Mouse (Mus musculus): ENCODE results near the gene Dctn3. TPM values are rescaled to one million over a fixed set of nuclear protein-coding genes. Genes with fewer than 3 reads are reported as not detected.

Gene Dctn3
- polyA plus RNA-seq, 1 experiment from 2014 or later: 274 TPM

- H3K27ac ChIP-seq: no peak overlapping the region
- H3K4me1 ChIP-seq (replicated peaks; ENCODE audit: control insufficient read depth, insufficient read depth, low read length): peaks cover 32% of the 10 kb centered on the region
- H3K4me3 ChIP-seq (replicated peaks; ENCODE audit: low read length): no peak overlapping the region
- ATAC-seq (ENCODE audit: low FRiP score) (no peak), DNase-seq (ENCODE audit: low spot score) (no peak)
- H3K4me2 ChIP-seq (replicated peaks): no peak overlapping the region
- no peaks in the 10 kb centered on the region for H3K9me3 ChIP-seq (ENCODE audit: control insufficient read depth, low read length)
- H3K27me3 ChIP-seq (ENCODE audit: control insufficient read depth, insufficient read depth, low read length): no peaks in the 10 kb centered on the region
- H3K9ac ChIP-seq: no peak overlapping the region
- H3K36me3 ChIP-seq (replicated peaks; ENCODE audit: control insufficient read depth, insufficient read depth): peaks cover 4% of the 10 kb centered on the region
- 89% methylated on average over 9 of the region's 9 CpGs for WGBS
Measured at GRCm38 (mm10) chr4:41759206-41759605, 36.2 kb upstream of the Dctn3 start.

GRCm38 (mm10) chr4:41758701-41759100 lies 35.7 kb upstream of the Dctn3 start:
- no peaks in the 10 kb centered on the region for H3K27me3 ChIP-seq (ENCODE audit: control insufficient read depth, insufficient read depth, low read length)
- 95% methylated on average over 4 of the region's 4 CpGs for WGBS
- peaks cover 4% of the 10 kb centered on the region for H3K36me3 ChIP-seq (replicated peaks; ENCODE audit: control insufficient read depth, insufficient read depth)
- H3K9ac ChIP-seq: no peak overlapping the region
- peaks cover 32% of the 10 kb centered on the region for H3K4me1 ChIP-seq (replicated peaks; ENCODE audit: control insufficient read depth, insufficient read depth, low read length)
- no peaks in the 10 kb centered on the region for H3K9me3 ChIP-seq (ENCODE audit: control insufficient read depth, low read length)
- H3K4me2 ChIP-seq (replicated peaks): no peak overlapping the region
- no peak overlapping the region for H3K4me3 ChIP-seq (replicated peaks; ENCODE audit: low read length)
- H3K27ac ChIP-seq: no peak overlapping the region
- ATAC-seq (ENCODE audit: low FRiP score) (no peak), DNase-seq (ENCODE audit: low spot score) (no peak)

- H3K4me1 ChIP-seq (replicated peaks; ENCODE audit: control insufficient read depth, insufficient read depth, low read length): peaks cover 32% of the 10 kb centered on the region
- no peak overlapping the region for H3K4me2 ChIP-seq (replicated peaks)
- H3K4me3 ChIP-seq (replicated peaks; ENCODE audit: low read length): no peak overlapping the region
- WGBS: 87% methylated on average over 11 of the region's 11 CpGs
- H3K9me3 ChIP-seq (ENCODE audit: control insufficient read depth, low read length): no peaks in the 10 kb centered on the region
- H3K27ac ChIP-seq: no peak overlapping the region
- no peak for ATAC-seq (ENCODE audit: low FRiP score)
- H3K36me3 ChIP-seq (replicated peaks; ENCODE audit: control insufficient read depth, insufficient read depth): peaks cover 4% of the 10 kb centered on the region
- DNase-seq (ENCODE audit: low spot score): no peak
- H3K27me3 ChIP-seq (ENCODE audit: control insufficient read depth, insufficient read depth, low read length): no peaks in the 10 kb centered on the region
- no peak overlapping the region for H3K9ac ChIP-seq
Measured at GRCm38 (mm10) chr4:41758021-41758420, 35.1 kb upstream of the Dctn3 start.

GRCm38 (mm10) chr4:41757321-41757720 lies 34.4 kb upstream of the Dctn3 start:
- no peak for DNase-seq (ENCODE audit: low spot score)
- no peaks in the 10 kb centered on the region for H3K27me3 ChIP-seq (ENCODE audit: control insufficient read depth, insufficient read depth, low read length)
- WGBS: 89% methylated on average over 13 of the region's 13 CpGs
- H3K4me2 ChIP-seq (replicated peaks): no peak overlapping the region
- no peak overlapping the region for H3K27ac ChIP-seq
- H3K4me3 ChIP-seq (replicated peaks; ENCODE audit: low read length): no peak overlapping the region
- ATAC-seq (ENCODE audit: low FRiP score): no peak
- H3K36me3 ChIP-seq (replicated peaks; ENCODE audit: control insufficient read depth, insufficient read depth): peaks cover 4% of the 10 kb centered on the region
- peaks cover 30% of the 10 kb centered on the region for H3K4me1 ChIP-seq (replicated peaks; ENCODE audit: control insufficient read depth, insufficient read depth, low read length)
- H3K9me3 ChIP-seq (ENCODE audit: control insufficient read depth, low read length): no peaks in the 10 kb centered on the region
- H3K9ac ChIP-seq: no peak overlapping the region

GRCm38 (mm10) chr4:41756440-41756839 lies 33.5 kb upstream of the Dctn3 start:
- no peaks in the 10 kb centered on the region for H3K27me3 ChIP-seq (ENCODE audit: control insufficient read depth, insufficient read depth, low read length)
- peak overlapping the region; percentile 77 for H3K9ac ChIP-seq
- H3K27ac ChIP-seq: no peak overlapping the region
- 80% methylated on average over 8 of the region's 8 CpGs for WGBS
- peak overlapping the region; percentile 63 for H3K4me3 ChIP-seq (replicated peaks; ENCODE audit: low read length)
- H3K4me2 ChIP-seq (replicated peaks): peak overlapping the region; percentile 96
- peaks cover 4% of the 10 kb centered on the region for H3K36me3 ChIP-seq (replicated peaks; ENCODE audit: control insufficient read depth, insufficient read depth)
- DNase-seq (ENCODE audit: low spot score) (no peak), ATAC-seq (ENCODE audit: low FRiP score) (no peak)
- H3K4me1 ChIP-seq (replicated peaks; ENCODE audit: control insufficient read depth, insufficient read depth, low read length): peaks cover 25% of the 10 kb centered on the region
- H3K9me3 ChIP-seq (ENCODE audit: control insufficient read depth, low read length): no peaks in the 10 kb centered on the region

- peak; percentile 78 for ATAC-seq (ENCODE audit: low FRiP score)
- peak; percentile 81 for DNase-seq (ENCODE audit: low spot score)
- Histone ChIP-seq H3K9ac (peak within 1 kb of the TSS; percentile 77), H3K27ac (peak within 1 kb of the TSS; percentile 83), H3K4me2 (replicated peaks) (peak within 1 kb of the TSS; percentile 96), H3K4me1 (replicated peaks; ENCODE audit: control insufficient read depth, insufficient read depth, low read length) (peaks cover 17% of the 10 kb centered on the region), H3K27me3 (ENCODE audit: control insufficient read depth, insufficient read depth, low read length) (no peaks in the 10 kb centered on the region), H3K9me3 (ENCODE audit: control insufficient read depth, low read length) (no peaks in the 10 kb centered on the region), H3K36me3 (replicated peaks; ENCODE audit: control insufficient read depth, insufficient read depth) (peaks cover 4% of the 10 kb centered on the region), H3K4me3 (replicated peaks; ENCODE audit: low read length) (peak within 1 kb of the TSS; percentile 63)
- WGBS: under 1% methylated on average over 57 of the region's 57 CpGs
Measured at GRCm38 (mm10) chr4:41755338-41756305, 32.7 kb upstream of the Dctn3 start, which contains the start of gene Sigmar1. Gene Sigmar1 (minus strand): TSS chr4:41756157.

- Histone ChIP-seq H3K36me3 (replicated peaks; ENCODE audit: control insufficient read depth, insufficient read depth) (peaks cover 4% of the 10 kb centered on the region), H3K4me2 (replicated peaks) (peak within 1 kb of the TSS; percentile 96), H3K9me3 (ENCODE audit: control insufficient read depth, low read length) (no peaks in the 10 kb centered on the region), H3K4me1 (replicated peaks; ENCODE audit: control insufficient read depth, insufficient read depth, low read length) (peaks cover 10% of the 10 kb centered on the region), H3K9ac (peak within 1 kb of the TSS; percentile 77), H3K27me3 (ENCODE audit: control insufficient read depth, insufficient read depth, low read length) (no peaks in the 10 kb centered on the region), H3K27ac (peak within 1 kb of the TSS; percentile 83), H3K4me3 (replicated peaks; ENCODE audit: low read length) (peak within 1 kb of the TSS; percentile 63)
- no peak for DNase-seq (ENCODE audit: low spot score)
- whole genome bisulfite sequencing: 15% methylated on average over 14 of the region's 14 CpGs
- ATAC-seq (ENCODE audit: low FRiP score): peak; percentile 56
Measured at GRCm38 (mm10) chr4:41754797-41755337, 31.9 kb upstream of the Dctn3 start, which contains the start of gene Galt. Gene Galt (plus strand): TSS chr4:41755228.

- Histone ChIP-seq H3K4me1 (replicated peaks; ENCODE audit: control insufficient read depth, insufficient read depth, low read length) (peaks cover 4% of the 10 kb centered on the region), H3K9ac (no peak overlapping the region), H3K36me3 (replicated peaks; ENCODE audit: control insufficient read depth, insufficient read depth) (no peaks in the 10 kb centered on the region), H3K27me3 (ENCODE audit: control insufficient read depth, insufficient read depth, low read length) (no peaks in the 10 kb centered on the region), H3K9me3 (ENCODE audit: control insufficient read depth, low read length) (0 out of 2 replicates have a peak, but pooled peaks cover 9% of the 10 kb centered on the region), H3K4me3 (replicated peaks; ENCODE audit: low read length) (no peak overlapping the region), H3K4me2 (replicated peaks) (no peak overlapping the region), H3K27ac (no peak overlapping the region)
- no peak for DNase-seq (ENCODE audit: low spot score)
- 70% methylated on average over 1 of the region's 1 CpGs for WGBS
- ATAC-seq (ENCODE audit: low FRiP score): no peak
Measured at GRCm38 (mm10) chr4:41745021-41745420, 22.1 kb upstream of the Dctn3 start.

GRCm38 (mm10) chr4:41744131-41744530 lies 21.2 kb upstream of the Dctn3 start:
- H3K9me3 ChIP-seq (ENCODE audit: control insufficient read depth, low read length): 0 out of 2 replicates have a peak, but pooled peaks cover 9% of the 10 kb centered on the region
- no peak overlapping the region for H3K4me2 ChIP-seq (replicated peaks)
- WGBS: 74% methylated on average over 2 of the region's 2 CpGs
- peaks cover 13% of the 10 kb centered on the region for H3K4me1 ChIP-seq (replicated peaks; ENCODE audit: control insufficient read depth, insufficient read depth, low read length)
- no peak overlapping the region for H3K9ac ChIP-seq
- H3K4me3 ChIP-seq (replicated peaks; ENCODE audit: low read length): no peak overlapping the region
- H3K27ac ChIP-seq: no peak overlapping the region
- no peak for DNase-seq (ENCODE audit: low spot score)
- H3K27me3 ChIP-seq (ENCODE audit: control insufficient read depth, insufficient read depth, low read length): no peaks in the 10 kb centered on the region
- peaks cover 4% of the 10 kb centered on the region for H3K36me3 ChIP-seq (replicated peaks; ENCODE audit: control insufficient read depth, insufficient read depth)
- no peak for ATAC-seq (ENCODE audit: low FRiP score)

All from hindbrain, embryonic 14.5 days (tissue).